Mouse (Mus musculus): ENCODE measurements around the gene Ccdc88c.

Gene Ccdc88c

DNA sequence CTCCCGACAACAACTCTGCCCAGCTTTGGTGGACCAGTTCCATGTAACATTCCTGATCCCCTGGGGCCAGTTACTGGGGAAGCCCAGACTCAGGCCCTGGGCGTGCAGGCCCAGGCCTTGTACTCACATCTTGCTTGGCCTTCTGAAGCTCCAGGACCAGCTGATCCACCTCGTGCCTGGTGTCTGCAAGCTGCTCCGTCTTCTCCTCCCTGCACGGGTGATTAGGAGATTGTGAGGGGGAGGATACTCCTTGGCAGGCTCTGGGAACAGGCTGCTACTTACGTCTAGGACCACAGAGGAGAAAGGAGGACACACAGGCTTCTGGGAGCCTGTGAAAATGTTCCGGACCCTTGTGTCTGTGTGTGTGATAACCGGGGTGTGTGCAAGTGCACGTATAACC, 62.6 kb downstream of the Ccdc88c start:
- in situ Hi-C loops (cut with MboI), result no loop called here

DNA sequence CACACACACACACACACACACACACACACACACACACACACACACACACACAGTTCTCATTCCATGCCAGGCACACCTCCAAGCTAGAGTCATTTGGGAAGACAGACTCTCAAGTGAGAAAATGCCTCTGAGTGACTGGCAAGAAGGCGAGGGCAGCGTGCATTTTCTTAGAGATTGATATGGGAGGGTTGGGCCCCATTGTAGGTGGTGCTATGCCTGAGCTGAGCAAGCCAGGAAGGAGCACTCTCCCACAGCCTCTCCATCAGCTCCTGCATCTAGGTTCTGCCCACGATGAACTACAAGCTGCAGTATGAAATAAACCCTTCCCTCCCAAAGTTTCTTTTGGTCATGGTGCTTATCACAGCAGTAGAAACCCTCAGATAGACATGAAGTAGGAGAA, 63.6 kb downstream of the Ccdc88c start:
- in situ Hi-C loops (cut with MboI), result no loop called here

DNA sequence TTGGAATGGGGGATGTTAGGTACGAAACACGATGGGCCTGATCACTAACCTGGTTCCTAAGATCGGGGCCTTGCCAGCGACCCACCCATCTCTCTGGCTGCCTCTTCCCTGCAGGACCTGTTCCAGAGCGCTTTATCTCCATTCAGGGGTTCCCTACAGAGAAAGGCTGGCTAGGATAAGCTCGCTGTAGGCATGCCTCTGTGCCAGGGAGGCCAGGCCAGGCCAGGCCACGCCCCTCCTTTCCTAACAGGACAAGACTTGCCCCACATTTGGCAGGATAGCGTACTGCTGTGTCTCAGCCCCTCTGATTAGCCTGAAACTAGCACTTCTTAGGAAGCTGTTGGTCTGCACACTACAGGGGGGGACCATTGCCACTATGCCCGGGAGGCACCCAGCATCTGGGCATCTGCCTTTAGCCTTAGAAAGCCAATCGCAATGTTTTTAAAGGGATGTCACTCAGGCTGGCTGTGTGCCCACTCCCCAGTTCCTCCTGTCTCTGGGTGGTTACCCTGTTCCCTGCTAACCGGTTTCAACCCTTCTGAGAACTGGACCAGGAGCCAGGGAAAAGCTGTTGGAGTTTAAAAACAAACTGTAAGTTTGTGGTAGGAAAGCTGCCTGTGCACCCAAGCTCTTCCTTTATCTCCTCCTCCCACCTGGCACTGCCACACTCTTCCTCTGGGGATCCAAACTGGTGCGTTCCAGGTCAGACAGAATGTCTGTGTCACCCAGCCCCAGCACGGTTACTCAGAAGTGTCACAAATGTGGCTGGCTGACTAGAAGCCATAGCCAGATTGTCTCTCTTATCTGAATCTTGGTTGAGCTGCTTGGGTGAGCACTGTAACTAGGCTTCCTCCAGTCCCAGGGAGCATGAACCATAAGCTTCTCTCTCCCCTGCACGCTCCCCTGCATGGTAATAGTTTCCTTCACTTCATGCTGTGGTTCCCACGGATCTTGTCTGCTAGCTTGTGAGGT, 69.9 kb downstream of the Ccdc88c start:
- in situ Hi-C loops (cut with MboI), result no loop called here

DNA sequence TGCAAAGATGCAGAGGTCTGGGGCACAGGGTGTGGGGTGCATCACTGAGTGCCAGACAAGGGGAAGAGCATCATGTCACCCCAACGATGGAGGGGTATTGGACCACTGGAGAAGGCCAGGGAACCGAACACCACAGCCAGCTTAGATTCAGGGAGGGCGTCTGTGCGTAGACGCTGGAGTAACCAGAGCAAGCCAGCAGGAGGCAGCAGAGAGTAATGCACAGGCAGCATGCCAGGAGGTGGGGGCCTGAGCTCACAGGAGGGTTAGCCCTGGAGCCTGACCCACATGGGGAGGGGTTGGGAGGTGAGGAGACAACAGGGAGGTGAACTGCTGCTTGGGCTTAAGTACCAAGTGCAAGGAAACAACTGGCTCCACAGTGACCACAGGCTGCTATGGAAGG, 70.8 kb downstream of the Ccdc88c start:
- in situ Hi-C loops (cut with MboI), result no loop called here

DNA sequence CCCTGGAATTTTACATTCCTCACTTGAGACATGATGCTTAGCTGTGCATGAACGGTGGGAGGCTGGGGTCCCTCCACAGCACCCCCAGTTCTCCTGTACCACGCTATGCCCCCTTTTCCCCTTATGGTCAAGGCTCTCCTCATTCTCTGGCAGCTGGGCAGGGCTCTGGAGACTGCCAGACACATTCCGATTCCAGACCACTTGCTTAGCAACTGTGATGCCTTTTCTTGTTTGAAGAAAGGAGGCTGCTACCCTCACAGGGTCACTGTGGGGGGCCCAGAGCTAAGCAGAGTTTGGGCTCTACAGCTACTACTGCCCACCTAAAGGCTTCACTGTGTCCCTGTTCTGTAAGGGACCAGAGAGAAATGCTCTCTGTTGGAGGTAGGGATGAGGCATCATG, 71.6 kb downstream of the Ccdc88c start:
- in situ Hi-C loops (cut with MboI), result no loop called here

DNA sequence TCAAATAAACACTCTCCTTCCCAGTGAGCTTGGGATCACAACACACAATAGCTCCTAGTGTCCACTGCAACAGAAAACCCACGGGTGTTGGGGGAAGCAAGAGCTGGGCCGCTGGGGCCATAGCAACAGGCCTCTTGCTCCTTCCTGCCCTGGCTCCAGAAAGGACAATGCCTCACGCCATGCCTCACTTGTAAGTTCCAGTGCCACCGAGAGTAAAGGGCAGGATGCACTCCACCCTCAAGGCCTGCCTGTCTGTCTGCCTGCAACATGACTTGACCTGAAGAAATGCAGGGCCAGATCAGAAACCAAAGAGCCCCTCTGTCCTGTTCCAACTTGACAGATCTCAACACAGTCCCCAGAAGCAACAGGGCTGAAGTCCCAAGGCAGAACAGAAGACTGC, 72.0 kb downstream of the Ccdc88c start:
- in situ Hi-C loops (cut with MboI), result no loop called here

DNA sequence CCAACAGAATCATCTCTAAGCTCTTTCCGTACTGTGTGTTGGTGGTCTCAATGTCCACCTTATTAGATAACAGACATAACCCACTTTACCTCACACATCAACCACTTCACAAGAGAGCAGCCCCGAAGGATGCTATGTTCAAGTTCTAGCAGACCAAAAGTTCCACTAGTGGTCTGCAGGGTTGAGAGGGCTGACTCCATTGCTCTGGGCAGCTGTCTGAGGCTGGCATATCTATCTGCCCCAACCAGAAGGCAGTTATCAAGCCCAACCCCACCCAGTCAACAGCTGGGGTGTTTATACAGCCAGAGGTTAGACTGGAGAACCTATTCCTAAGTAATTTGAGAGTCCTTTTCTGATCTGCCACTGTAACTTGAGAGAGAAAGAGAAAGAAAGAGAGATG, 72.8 kb downstream of the Ccdc88c start:
- in situ Hi-C loops (cut with MboI), result no loop called here

DNA sequence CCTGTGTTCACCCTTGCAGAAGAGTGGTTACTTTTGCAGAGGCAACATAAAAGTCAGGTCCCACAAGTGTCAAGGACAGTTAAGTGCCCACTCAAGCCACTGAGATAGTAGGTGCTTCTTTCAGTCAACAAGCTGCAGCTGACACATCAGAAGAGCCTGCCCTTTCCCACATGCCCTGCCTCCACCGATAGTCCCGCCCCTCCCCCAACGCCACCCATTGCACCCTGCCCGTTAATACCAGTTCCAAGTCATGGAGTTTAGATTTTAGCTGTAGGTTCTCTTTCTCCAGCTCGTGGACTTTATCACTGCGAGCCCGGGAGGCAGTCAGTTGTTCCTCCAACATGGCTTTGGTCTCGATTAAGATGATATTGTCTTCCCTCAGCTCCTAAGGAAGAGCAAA, 74.9 kb downstream of the Ccdc88c start:
- in situ Hi-C loops (cut with MboI), result loop anchor here (5.0 kb wide), 1 partner anchor 78 kb away; no protein-coding TSS in a partner anchor

DNA sequence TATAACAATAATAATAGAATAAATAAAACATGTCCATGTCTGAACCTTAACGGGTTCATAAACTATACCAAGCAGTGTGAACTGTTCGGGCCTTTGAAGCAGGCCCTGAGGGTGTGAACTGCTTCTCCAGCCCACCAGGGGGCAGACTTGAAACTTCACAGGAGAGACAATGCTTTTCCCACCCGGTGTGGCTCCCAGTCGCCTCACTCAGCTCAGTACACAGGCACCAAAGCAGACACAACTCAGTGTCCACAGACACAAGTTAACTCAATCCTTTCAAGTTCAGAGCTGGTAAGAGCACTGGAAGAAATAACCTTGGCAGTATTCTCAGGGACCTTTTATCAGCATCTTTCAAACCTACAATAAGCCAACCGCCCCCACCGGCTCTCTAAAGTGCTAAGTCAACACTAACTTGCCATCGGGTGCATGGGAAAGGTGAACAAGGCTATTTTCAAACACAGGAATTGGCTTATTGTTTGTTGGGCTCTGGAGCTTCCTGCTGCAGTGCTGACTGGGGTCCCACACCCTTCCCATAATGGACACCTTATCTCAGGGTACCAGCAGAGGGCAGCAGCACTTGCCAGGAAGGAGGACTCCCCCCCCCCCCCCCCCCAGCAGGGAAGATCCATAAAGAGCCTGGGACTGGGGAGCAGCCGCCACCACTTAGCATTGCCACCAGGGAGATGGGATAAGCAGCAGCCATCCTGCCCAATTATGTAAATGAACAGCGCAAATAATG, 76.5 kb downstream of the Ccdc88c start:
- in situ Hi-C loops (cut with MboI), result loop anchor here (5.0 kb wide), 1 partner anchor 80 kb away; no protein-coding TSS in a partner anchor

DNA sequence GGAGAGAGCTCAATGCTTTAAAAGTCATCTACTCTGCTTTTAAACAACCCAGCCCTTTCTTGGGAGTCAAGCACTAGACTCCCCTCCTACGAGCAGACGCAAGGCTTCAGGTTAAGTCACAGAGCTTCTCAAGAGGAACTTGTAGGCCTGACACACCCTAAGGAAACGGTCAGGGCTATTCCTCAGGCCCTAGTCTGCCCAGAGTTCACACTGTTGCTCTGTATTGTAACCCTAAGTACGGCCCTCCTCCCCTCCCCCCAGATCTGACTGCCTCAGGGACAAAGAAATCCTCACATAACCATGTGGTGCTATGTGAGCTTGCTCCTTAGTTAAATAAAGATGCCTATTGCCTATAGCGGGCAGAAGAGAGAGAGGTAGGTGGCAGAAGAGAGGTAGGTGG, 79.7 kb downstream of the Ccdc88c start:
- in situ Hi-C loops (cut with MboI), result no loop called here

DNA sequence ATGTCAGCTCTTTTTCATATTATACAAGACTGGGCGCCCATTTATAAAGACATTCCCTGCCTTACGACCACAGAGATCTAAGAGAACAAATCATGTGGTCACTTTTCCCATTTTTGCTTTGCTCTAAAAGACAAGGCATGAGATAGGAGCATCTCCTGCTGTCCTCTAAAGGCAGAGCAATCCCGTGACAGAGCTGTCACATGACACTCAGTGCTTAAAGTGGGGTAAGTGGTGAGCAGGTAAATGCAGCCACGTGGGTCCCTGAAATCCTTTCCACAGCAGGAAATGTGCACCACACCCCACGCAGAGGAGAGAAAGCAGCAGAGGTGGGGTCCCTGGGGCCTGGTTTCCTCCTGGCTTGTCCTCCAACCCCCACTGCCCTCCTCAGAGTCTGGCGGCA, 80.8 kb downstream of the Ccdc88c start:
- in situ Hi-C loops (cut with MboI), result no loop called here

DNA sequence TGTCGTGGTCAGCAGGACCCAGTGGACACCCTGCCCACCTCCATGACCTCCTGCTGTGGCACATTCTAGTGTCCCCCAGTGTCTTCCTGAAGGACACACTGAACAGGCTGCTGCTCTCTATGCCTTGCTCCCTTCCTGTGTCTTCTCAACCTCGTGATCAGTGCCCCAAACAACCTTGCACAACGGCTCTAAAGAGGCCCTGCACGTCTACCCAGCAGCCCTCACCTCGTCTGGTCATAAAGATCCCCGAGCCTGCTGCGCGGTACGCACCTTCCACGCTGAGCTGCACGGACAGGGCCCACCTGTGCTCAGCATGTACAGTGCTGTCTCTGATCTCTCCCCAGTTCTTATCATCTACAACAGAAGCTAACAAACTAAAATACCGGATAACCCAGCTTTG, 82.9 kb downstream of the Ccdc88c start:
- in situ Hi-C loops (cut with MboI), result no loop called here

DNA sequence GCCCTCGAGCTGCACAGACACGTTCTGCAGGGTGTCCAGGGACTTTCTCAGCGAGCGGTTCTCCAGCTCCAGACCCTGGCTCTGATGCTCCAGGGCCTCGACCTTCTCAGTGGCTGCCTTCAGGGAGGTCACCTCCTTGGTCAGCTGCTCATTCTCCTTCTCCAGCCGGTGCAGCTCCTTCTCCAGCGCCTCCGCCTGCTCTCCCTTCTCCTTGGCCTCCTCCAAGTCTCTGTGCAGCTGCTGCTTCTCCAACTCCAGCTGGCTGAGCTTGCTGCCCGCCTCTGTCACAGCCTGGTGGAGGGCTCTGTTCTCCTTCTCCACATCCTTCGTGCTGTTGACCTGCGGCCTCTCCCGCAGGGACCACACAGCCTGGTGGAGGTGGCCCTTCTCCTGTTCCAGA, 83.4 kb downstream of the Ccdc88c start:
- in situ Hi-C loops (cut with MboI), result no loop called here

DNA sequence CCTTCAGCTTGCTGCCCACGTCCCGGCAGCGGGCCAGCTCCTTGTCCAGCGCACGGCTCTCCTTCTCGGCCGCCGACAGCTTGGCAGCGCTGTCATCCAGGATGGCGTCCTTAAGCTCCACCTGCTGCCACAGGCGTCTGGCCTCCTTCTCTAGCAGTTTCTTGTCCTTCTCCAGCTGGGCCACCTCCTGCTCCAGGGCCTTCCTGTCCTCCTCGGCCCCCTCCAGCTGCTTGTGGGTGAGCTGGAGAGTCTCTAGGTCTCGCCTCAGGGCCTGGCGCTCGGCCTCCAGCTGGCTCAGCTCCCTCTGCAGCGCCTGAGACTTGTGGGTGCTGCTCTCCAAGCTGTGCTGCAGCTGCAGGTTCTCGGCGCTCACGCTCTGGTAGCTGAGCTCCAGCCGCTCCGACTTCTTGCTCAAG, 83.9 kb downstream of the Ccdc88c start:
- in situ Hi-C loops (cut with MboI), result no loop called here

DNA sequence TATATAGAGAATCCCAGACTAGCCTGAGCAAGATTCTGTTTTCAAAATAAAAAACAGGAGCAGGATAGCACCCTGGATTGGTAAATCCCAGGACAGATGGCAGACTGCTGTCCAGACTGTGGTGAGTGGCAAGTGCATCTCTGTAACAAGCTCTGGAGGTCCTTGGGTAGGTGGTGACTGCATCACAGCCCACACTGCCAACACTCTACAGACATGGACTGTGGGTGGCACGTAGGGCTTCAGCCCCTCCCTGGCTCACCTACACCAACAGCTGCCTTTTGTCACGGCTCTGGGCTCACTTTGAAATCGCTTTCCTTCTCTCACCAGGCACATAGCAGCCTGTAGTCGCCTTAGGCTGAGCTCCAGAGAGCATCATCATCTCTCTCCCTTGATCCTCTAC, 85.7 kb downstream of the Ccdc88c start:
- in situ Hi-C loops (cut with MboI), result no loop called here

DNA sequence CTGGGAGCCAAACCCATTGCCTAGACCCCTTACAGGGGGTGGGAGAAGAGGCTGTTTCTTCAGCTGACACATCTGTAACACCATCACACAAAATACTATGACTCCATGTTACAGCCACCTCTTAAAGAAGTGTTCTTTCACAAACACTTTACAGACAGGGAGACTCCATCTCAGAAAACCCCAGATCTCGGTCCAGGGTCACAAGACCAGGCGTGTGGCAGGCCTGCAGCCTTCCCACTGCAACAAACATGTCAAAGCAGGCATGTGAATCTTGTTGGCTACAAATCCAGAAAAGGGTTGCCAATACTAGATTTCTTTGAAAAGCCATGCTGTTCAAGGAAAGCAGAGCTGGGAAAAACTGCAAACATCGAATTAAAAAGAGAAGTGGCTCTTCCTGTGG, 87.5 kb downstream of the Ccdc88c start:
- in situ Hi-C loops (cut with MboI), result no loop called here

DNA sequence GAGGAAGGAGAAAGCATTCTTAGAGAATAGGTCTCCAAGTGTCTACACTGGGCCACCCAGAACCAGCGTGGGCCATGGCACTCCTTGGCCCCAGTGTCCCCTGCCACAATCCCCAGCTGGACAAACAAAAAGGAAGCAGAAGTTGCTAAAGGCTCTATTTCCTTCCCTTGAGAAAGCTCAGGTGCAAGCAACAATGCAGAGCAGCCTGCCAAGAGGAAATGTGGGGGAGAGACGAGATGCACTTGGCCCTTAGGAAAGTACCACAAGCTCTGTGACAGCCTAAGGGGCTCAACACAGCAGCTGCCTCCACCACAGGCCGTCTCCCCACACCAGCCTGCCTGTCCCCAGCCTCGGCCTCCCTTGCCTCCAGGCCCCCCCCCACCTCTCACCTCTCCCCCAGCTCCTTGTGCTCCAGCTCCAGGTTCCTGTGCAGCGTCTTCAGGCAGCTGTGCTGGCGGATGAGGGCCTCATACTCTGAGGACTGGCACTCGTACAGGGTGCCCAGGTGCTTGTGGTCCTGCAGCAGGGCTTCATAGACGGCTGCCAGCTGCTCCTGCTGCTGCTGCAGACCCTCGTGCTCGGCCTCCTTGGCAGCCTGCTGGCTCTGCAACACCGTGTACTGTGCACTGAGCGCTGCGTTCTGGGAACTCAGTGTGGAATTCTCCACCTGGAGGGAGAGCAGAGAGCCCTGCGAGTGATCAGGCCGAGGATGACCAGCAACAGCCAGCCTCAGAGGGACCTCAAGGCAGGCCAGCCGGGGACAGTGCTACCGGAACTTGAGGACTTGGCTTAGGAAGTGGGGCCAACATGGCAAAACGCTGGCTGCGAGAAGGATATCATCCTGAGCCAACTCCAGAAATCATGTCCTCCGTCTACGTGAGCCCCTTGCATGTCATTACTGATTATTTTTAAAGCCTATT, 91.2 kb downstream of the Ccdc88c start:
- in situ Hi-C loops (cut with MboI), result no loop called here

DNA sequence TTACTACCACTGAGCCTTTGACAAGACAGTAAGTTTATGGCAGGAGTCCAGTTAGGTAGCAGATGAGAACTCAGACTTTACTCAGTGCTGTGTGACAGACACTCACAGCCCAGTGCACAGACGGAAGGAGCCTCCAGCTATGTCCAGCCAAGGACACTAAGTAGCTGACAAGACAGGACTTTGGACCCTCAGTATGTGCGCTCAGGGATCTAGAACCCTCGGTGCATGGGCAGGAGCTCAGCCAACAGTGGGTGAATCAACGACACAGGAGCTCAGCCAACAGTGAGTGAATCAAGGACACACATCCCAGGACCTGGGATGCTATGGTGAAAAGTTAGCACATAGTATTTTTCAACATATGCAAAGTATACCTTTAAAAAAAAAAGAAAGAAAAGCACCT, 92.1 kb downstream of the Ccdc88c start:
- in situ Hi-C loops (cut with MboI), result no loop called here

DNA sequence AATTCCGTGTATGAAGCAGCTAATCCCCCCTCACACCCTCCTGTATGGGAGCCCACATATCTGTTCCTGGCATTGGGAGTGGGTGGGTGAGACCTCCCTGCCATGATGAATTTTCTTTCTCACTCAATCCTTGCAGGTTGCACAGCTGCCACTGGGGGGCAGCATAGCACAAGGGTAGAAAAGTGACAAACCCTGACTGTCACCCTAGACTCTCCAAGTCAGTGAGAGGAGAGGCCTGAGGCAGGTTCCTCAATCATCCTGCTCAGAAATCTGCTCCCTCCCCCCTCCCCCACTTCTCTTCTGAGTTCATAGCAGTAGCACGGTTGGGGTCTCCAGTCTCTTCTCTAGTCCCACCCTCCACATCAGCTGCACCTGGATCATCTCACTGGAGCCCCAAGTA, 92.7 kb downstream of the Ccdc88c start:
- in situ Hi-C loops (cut with MboI), result no loop called here

DNA sequence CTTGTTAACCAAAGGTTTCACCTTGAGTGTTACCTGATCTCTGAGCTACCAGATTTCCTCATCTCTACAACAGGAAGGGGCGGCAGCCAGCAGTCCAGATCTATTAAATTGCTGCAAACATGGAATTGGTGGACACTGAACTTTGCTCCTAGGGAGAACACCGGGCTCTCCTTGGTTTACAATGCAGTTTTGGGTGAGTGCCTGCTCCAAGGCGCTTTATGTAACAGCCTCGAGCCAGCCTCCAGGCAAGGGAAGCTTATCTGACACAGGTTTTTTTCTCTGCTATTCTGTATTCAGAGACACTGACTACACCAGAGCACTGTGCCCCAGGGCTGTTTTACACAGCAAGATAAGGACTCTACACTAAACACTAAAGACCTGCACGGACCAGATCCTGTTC, 94.1 kb downstream of the Ccdc88c start:
- in situ Hi-C loops (cut with MboI), result no loop called here

DNA sequence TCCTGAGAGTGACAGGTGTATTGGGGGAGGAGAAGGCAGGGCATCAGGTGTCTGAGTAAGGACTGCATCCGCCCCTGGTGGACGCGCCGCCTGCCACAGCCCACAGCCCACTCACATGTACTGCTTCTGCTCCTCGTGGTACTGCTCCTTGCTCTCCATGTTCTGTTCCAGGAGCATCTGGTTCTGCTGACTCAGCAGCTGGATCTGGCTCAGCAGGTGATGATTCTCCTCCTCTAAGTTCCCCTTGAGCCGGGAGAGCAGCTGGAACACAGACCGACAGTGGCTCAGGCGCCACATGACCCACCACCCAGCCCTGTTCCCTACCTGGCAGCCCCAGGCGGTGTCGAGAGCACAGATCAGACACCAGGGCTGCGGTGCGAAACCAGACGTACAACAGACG, 97.2 kb downstream of the Ccdc88c start:
- in situ Hi-C loops (cut with MboI), result no loop called here

DNA sequence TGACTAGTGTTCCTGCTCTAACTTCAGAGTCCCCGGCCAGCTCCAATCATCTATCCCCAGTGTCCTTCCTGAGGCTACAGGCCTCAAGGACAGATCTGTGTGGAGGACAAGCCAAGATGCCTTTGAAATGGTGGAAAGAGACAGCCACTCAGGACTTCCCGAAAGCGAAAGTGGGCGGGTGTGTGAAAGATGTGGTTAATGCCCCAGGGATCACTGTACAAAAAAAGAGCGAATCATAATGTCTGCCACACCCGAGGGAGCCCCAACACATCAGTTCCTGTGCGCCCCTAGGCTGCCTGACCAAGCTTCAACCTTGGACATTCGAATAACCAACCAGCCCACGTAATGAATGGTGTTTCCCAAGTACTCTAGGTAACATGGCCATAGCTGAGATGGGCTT, 100.6 kb downstream of the Ccdc88c start:
- in situ Hi-C loops (cut with MboI), result no loop called here
